Mouse (Mus musculus): ENCODE measurements around the gene Kcnmb3. TPM values are rescaled to one million over a fixed set of nuclear protein-coding genes. Genes with fewer than 3 reads are reported as not detected.

Kcnmb3 gene
- polyA plus RNA-seq, 1 experiment from 2014 or later: not detected

DNA sequence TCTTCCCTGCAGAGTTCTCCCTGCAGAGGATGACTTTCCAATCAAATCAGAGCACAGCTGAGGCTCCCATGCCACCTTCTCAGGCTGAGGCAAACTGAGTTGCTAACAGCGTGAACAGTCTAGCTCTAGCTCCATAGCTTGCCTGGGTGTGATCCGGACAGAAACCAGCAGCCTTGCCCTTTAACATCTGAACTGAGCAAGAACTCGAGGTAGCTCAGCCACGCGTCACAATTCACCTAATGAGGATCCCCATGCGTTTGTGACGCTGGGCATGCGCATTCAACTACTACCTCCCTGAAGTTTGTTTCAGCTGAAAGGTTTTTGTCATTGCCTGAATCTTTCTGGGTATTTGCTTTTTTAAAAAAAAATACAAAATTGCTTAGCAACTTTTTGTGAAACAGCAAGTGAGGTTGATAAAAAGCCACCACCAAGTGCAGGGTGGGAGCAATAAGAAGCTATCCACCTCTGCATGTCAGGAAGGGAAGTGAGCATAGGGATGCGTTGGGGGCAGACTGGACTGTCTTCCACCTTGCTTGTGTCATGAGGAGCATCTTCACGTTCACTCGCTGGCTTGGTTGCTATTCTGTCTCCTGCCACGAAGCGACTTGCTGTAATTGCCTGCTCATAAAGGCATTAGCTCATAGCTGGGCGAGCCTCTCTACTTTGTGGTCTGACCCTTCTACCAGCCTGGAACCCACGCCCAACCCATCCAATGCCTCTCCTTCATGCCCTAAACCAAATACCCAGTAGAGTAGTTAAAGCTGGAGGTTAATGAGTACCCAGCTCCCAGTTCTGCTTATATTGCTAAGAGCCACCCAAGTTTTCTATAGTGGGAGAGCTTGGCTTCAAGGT, 1.7 kb downstream of the Kcnmb3 start:
- ATAC-seq (ENCODE audit: low FRiP score): no peak
- WGBS: 87% methylated on average over 15 of the region's 15 CpGs
- no peaks in the 10 kb centered on the region for H3K27me3 ChIP-seq

DNA sequence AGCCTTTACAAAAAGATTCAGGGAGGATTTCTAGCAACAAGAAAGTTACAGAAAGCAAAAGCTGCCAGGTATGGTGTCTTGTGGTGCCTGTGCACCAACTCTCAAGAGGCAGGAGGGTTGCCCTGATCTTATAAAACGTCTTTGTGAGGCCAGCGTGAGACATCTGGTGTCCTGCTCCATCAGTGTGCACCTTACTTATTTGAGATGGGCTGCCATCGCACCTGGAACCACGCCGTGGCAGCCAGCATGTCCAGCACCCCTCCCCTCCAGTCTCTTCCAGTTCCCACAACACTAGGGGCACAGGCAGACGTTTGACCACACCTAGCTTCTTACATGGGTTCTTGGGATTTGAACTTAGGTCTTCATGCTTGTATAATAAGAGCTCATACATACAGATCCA, 3.9 kb downstream of the Kcnmb3 start:
- Histone ChIP-seq H3K27ac (no peak overlapping the region), H3K9me3 (no peaks in the 10 kb centered on the region), H3K27me3 (no peaks in the 10 kb centered on the region), H3K4me3 (no peak overlapping the region), H3K4me2 (no peak overlapping the region), H3K9ac (no peak overlapping the region), H3K4me1 (replicated peaks) (no peaks in the 10 kb centered on the region), H3K36me3 (no peaks in the 10 kb centered on the region)
- ATAC-seq (ENCODE audit: low FRiP score): no peak
- WGBS: 86% methylated on average over 6 of the region's 6 CpGs

More for the DNA sequence above, 1.7 kb downstream of the Kcnmb3 start:
- no peak overlapping the region for H3K4me2 ChIP-seq
- H3K4me1 ChIP-seq (replicated peaks): 0 out of 2 replicates have a peak, but pooled peaks cover 2% of the 10 kb centered on the region
- no peaks in the 10 kb centered on the region for H3K36me3 ChIP-seq
- H3K27ac ChIP-seq: no peak overlapping the region
- no peak overlapping the region for H3K4me3 ChIP-seq
- H3K9me3 ChIP-seq: no peaks in the 10 kb centered on the region
- H3K9ac ChIP-seq: no peak overlapping the region

DNA sequence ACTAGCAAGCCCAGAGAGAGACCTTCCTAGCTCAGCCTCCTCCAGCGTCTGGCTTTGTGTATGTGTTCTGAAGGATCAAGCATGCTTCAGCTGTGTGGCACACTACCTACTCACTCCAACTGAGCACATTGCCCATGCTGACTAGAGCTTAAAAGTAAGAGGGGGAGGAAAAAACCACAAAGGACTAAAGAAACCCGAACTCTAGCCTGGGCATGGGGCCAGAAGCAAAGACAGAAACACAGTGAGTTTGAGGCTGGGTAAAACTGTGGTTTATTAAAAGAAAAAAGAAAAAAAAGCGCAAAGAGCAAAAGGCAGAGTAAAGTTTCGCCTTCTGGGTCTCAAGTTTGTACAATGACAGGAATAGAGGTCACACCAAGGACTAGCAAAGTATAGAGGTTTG, 5.5 kb downstream of the Kcnmb3 start:
- WGBS: 85% methylated on average over 4 of the region's 4 CpGs
- H3K4me1 ChIP-seq (replicated peaks): no peaks in the 10 kb centered on the region
- no peak overlapping the region for H3K4me3 ChIP-seq
- no peaks in the 10 kb centered on the region for H3K9me3 ChIP-seq
- H3K4me2 ChIP-seq: no peak overlapping the region
- no peak overlapping the region for H3K27ac ChIP-seq
- no peak overlapping the region for H3K9ac ChIP-seq
- H3K36me3 ChIP-seq: no peaks in the 10 kb centered on the region
- no peak for ATAC-seq (ENCODE audit: low FRiP score)
- H3K27me3 ChIP-seq: no peaks in the 10 kb centered on the region

DNA sequence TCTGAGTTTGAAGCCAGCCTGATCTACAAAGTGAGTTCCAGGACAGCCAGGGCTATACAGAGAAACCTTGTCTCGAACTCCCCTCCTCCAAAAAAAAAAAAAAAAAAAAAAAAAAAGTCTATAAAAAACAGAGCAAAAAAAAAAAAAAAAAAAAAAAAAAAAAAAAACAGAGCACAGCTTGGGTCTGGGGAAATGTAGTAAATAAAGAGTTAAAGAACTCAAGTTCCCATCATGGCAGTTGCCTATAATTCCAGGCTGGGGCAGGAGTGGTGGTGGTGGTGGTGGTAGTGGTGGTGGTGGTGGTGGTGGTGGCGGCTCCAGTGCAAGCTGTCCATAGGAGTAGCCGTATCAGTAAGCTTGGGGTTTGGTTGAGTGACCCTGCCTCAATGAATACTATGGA, 9.0 kb downstream of the Kcnmb3 start:
- no peak overlapping the region for H3K4me3 ChIP-seq
- no peaks in the 10 kb centered on the region for H3K4me1 ChIP-seq (replicated peaks)
- no peaks in the 10 kb centered on the region for H3K9me3 ChIP-seq
- no peak for ATAC-seq (ENCODE audit: low FRiP score)
- H3K9ac ChIP-seq: no peak overlapping the region
- no peak overlapping the region for H3K27ac ChIP-seq
- 91% methylated on average over 3 of the region's 3 CpGs for WGBS
- H3K4me2 ChIP-seq: no peak overlapping the region
- no peaks in the 10 kb centered on the region for H3K36me3 ChIP-seq
- H3K27me3 ChIP-seq: no peaks in the 10 kb centered on the region

DNA sequence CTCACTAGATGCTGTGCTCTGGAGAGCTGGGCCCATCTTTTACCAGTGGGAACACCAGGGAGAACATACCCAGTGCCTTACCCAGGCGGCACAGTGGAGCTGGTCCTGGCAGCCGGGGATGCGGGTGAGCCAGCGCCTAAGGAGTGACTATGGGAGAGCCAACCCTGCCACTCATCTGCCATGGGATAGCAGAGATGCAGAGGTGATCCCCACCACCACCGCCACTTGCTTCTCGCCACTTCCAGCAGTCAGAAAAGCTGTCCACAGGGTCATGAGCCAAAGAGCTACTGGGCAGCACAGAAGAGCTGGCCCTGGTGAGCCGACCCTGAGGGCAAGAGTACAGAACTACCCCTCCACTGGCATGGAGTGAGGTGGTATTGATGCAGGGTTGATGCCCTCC, 12.1 kb downstream of the Kcnmb3 start:
- H3K4me1 ChIP-seq (replicated peaks): no peaks in the 10 kb centered on the region
- no peaks in the 10 kb centered on the region for H3K36me3 ChIP-seq
- H3K27me3 ChIP-seq: no peaks in the 10 kb centered on the region
- H3K4me3 ChIP-seq: no peak overlapping the region
- no peaks in the 10 kb centered on the region for H3K9me3 ChIP-seq
- H3K27ac ChIP-seq: no peak overlapping the region
- WGBS: 92% methylated on average over 7 of the region's 7 CpGs
- no peak overlapping the region for H3K9ac ChIP-seq
- no peak for ATAC-seq (ENCODE audit: low FRiP score)
- no peak overlapping the region for H3K4me2 ChIP-seq

DNA sequence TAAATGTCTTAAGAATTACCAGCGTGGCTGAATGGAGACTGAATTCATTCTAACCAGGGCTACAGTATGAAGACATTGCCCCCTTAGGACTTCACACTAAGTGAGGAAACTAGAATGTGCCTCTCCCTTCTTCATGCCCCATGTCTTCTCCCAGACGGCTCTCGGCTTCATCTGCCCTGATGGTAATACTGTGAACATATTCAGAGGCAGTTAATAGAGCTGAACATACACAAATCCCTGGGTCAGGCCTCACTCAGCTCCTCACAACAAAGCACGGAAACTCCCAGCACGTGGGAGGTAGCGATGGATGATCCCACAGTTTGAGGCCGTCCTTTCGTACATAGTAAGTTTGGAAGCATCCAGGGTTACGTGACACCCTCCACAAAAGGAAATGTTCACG, 18.8 kb downstream of the Kcnmb3 start:
- 87% methylated on average over 10 of the region's 10 CpGs for WGBS
- H3K4me2 ChIP-seq: no peak overlapping the region
- no peak overlapping the region for H3K9ac ChIP-seq
- ATAC-seq (ENCODE audit: low FRiP score): no peak
- H3K9me3 ChIP-seq: no peaks in the 10 kb centered on the region
- no peak overlapping the region for H3K27ac ChIP-seq
- no peak overlapping the region for H3K4me3 ChIP-seq
- no peaks in the 10 kb centered on the region for H3K27me3 ChIP-seq
- H3K36me3 ChIP-seq: no peaks in the 10 kb centered on the region
- H3K4me1 ChIP-seq (replicated peaks): peaks cover 11% of the 10 kb centered on the region; the same call in 1 of the 2 replicates

DNA sequence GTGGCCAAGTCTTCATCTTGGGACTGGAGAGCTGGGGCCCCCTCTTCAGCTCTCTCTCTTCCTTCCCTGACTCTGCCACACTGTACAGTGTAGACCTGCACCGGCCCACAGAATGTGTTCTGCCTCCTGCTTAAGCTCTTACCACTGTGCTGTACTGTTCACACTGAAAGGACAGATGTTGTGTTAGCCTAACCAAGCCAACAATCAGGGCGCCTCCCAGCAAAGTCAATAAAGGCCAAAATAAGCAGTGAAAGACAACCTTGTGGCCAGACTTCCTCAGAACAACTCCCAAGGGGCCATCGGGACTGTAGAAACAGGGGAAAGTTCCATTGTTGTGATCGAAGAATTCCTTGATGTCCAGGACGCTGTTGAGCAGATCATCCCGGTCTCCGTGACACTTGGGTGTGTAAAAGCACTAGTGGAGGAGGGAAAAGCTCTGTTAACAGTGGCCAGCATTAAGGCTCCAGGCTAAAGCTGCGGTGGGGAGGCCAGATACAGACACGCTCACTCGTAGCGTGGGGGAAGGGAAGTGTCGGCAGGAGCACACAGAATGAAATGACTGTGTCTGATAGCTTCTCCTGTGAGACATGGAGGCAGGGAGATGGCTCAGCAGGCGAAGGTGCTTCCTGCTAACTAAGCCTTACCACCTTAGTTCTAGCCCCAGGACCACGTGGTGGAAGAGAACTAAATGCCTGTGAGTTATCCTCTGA, 19.7 kb downstream of the Kcnmb3 start:
- WGBS: 77% methylated on average over 14 of the region's 14 CpGs
- Histone ChIP-seq H3K27me3 (no peaks in the 10 kb centered on the region), H3K36me3 (peaks cover 3% of the 10 kb centered on the region; the same call in 1 of the 2 replicates), H3K9ac (no peak overlapping the region), H3K9me3 (no peaks in the 10 kb centered on the region), H3K4me3 (no peak overlapping the region), H3K4me1 (replicated peaks) (peaks cover 11% of the 10 kb centered on the region; the same call in 1 of the 2 replicates), H3K27ac (no peak overlapping the region), H3K4me2 (no peak overlapping the region)
- ATAC-seq (ENCODE audit: low FRiP score): 0 out of 2 replicates have a peak, but pooled peaks have one; percentile 33

DNA sequence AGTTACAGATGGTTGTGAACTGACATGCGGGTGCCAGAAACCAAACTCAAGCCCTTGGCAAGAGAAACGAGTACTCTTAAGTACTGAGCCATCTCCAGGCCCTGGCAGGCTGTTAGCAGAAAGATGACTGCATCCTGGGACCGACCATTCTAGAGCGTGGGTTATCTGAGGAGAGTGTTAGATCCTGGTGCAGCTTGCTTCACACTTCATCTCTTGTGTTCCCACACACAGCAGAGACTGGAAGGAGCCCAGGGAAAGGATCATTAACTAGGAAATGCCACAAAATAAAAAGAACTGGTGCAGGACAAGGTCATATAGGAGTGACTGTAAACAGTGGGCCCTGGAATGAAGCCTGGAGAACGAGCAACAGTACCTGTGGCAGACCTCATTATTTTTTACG, 20.9 kb downstream of the Kcnmb3 start:
- no peak overlapping the region for H3K4me3 ChIP-seq
- no peaks in the 10 kb centered on the region for H3K27me3 ChIP-seq
- no peak for ATAC-seq (ENCODE audit: low FRiP score)
- H3K9me3 ChIP-seq: no peaks in the 10 kb centered on the region
- H3K4me1 ChIP-seq (replicated peaks): peaks cover 11% of the 10 kb centered on the region; the same call in 1 of the 2 replicates
- H3K36me3 ChIP-seq: peaks cover 12% of the 10 kb centered on the region
- WGBS: 88% methylated on average over 6 of the region's 6 CpGs
- no peak overlapping the region for H3K27ac ChIP-seq
- H3K4me2 ChIP-seq: no peak overlapping the region
- no peak overlapping the region for H3K9ac ChIP-seq

DNA sequence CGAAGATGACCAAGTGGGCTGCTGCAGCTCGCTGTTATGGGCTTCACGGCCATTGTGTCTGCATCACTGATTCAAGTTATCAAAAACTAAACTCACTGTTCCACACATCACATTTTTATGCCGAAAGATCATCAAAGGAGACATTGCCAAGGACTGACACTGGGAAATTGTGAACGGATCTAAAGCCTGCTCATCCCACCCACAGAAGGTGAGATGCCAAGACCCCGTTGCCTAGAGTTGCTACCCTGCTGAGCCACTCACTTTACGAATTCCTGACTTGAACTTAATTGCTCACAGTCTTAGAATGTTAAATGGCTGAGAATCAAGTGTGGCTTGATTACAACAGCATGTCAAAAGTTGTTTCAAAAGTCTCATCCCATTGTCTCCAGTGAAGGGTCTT, 21.6 kb downstream of the Kcnmb3 start:
- H3K9me3 ChIP-seq: no peaks in the 10 kb centered on the region
- no peaks in the 10 kb centered on the region for H3K27me3 ChIP-seq
- no peak overlapping the region for H3K27ac ChIP-seq
- ATAC-seq (ENCODE audit: low FRiP score): no peak
- no peak overlapping the region for H3K9ac ChIP-seq
- H3K36me3 ChIP-seq: peaks cover 13% of the 10 kb centered on the region
- no peak overlapping the region for H3K4me3 ChIP-seq
- H3K4me2 ChIP-seq: no peak overlapping the region
- 76% methylated on average over 7 of the region's 7 CpGs for WGBS
- H3K4me1 ChIP-seq (replicated peaks): peaks cover 11% of the 10 kb centered on the region; the same call in 1 of the 2 replicates

DNA sequence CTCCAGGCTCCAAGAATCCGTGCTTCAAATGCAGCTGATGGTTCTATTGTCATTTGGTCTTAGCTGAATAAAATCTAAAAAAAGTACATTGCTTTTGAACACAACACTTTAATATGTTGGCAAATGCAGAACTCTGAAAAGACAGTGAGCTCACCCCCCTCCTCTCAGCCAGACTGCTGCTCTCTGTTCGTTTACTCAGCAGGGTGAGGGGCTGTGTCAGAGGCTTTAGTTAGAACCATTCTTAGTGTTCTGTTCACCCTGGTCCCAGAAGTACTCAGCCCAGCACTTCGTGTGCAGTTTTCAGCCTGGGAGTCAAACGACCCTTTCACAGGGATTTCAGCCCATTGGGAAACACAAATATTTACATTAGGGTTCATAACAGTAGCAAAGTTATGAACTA, 23.6 kb downstream of the Kcnmb3 start:
- WGBS: 78% methylated on average over 4 of the region's 4 CpGs
- no peak for ATAC-seq (ENCODE audit: low FRiP score)
- Histone ChIP-seq H3K36me3 (peaks cover 22% of the 10 kb centered on the region), H3K4me2 (no peak overlapping the region), H3K9ac (no peak overlapping the region), H3K9me3 (no peaks in the 10 kb centered on the region), H3K4me3 (no peak overlapping the region), H3K4me1 (replicated peaks) (peaks cover 11% of the 10 kb centered on the region; the same call in 1 of the 2 replicates), H3K27me3 (no peaks in the 10 kb centered on the region), H3K27ac (no peak overlapping the region)

DNA sequence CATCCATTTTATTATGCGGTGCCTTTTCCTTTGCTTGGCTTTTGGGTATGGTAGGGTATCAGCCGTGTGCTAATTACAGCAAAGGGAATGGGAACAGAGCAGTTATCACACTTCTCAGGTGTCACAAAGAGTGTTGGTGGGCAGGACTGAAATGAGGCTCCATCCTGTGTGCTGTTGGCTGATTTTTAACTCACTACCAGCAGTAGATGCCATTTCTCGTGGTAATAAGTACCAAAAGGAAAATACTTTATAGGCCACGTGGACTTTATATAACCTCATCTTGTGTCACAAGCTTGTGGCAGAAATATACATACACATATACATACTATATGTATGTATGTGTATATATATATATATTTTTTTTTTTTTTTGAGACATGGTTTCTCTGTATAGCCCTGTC, 24.7 kb downstream of the Kcnmb3 start:
- H3K4me2 ChIP-seq: no peak overlapping the region
- no peak overlapping the region for H3K4me3 ChIP-seq
- H3K9me3 ChIP-seq: no peaks in the 10 kb centered on the region
- peaks cover 6% of the 10 kb centered on the region; the same call in 1 of the 2 replicates for H3K4me1 ChIP-seq (replicated peaks)
- H3K27ac ChIP-seq: no peak overlapping the region
- no peak for ATAC-seq (ENCODE audit: low FRiP score)
- 99% methylated on average over 4 of the region's 4 CpGs for WGBS
- H3K36me3 ChIP-seq: peaks cover 32% of the 10 kb centered on the region
- no peak overlapping the region for H3K9ac ChIP-seq
- H3K27me3 ChIP-seq: no peaks in the 10 kb centered on the region

DNA sequence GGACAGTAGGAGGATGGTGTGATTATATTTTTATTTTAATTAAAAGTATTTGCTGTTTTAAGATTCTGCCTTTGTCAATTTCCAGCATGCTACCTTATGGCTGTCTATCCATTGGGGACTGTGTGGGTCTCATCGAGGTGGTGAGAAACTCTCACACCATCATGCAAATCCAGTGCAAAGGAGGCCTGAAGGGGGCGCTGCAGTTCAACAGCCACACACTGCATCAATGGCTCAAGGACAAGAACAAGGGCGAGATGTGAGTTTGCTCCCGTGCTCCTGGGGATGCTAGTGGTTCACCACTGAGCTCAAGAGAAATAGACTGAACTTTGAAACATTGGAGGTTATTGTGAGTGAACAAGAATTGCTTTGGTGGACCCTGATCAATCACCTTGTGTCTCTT, 32.3 kb downstream of the Kcnmb3 start:
- Histone ChIP-seq H3K36me3 (peaks cover 85% of the 10 kb centered on the region), H3K27ac (no peak overlapping the region), H3K4me1 (replicated peaks) (no peaks in the 10 kb centered on the region), H3K27me3 (no peaks in the 10 kb centered on the region), H3K4me2 (no peak overlapping the region), H3K4me3 (no peak overlapping the region), H3K9me3 (no peaks in the 10 kb centered on the region), H3K9ac (no peak overlapping the region)
- no peak for ATAC-seq (ENCODE audit: low FRiP score)
- 71% methylated on average over 4 of the region's 4 CpGs for WGBS
